Mouse (Mus musculus): Measurements from ENCODE around the gene Rnf20.

Gene Rnf20

DNA sequence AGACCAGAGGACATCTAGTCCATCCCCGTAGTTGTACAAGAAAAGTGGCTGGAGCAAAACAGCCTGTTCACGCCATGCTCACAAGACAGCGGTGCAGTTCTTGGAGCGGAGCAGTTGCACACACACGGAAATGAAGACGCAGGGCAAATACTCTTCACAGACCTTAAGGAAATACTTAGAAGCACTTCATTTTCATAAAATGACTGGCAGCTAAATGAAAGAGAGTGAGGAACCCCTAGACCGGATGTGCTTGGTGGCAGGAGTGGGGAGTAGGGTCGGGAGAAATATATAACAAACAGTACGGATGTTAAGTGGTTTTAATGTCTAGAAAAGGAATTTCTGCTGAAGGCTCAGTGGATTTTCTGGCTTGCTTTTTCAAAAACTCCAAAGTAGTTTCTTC, 29.9 kb downstream of the Rnf20 start:
- no peak for DNase-seq

- no peak for DNase-seq
Measured at GRCm38 (mm10) chr4:49662231-49662630, 30.4 kb downstream of the Rnf20 start.

GRCm38 (mm10) chr4:49664850-49665249, 33.0 kb downstream of the Rnf20 start:
- DNase-seq: no peak

DNA sequence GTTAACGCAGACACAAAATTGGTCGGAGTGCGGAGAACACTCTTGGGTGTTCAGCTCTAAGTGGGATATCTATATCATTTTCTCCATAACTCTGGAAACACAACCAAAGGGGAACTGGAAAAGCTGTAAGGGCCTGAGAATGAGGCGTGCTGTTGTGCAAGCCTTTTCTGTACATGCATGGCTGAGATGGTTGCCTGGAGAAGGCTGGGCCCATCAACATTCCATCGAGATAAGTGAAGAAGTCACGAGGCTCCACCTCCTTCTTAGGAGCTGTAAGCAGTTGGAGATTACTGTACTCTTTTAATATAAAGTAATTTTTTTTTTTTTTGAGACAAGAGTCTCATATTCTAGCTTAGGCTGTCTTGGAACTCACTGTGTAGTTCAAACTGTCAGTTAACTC, 44.3 kb downstream of the Rnf20 start:
- DNase-seq: no peak

- DNase-seq: no peak
Measured at GRCm38 (mm10) chr4:49676790-49677189, 45.0 kb downstream of the Rnf20 start.

- DNase-seq: no peak
Measured at GRCm38 (mm10) chr4:49680171-49680875, 48.5 kb downstream of the Rnf20 start.

DNA sequence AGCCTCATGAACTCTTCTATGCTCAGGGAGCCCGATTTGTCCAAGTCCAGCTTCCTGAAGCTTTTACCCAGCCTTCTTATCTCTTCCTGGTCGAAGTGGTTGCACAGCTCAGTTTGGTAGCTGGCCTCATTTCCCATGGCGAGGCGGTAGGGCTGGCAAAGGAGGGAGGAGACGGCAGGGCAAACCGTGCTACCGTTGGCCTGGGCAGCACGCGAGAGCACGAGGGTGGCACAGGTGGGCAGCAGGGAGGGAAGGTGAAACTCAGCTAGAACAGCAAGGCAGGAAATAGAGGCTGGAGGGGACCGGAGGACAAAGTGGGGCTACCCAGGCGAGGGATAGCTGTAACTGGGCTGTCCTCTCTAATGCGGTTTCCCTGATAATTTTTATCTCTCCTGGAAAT, 50.0 kb downstream of the Rnf20 start, which contains the start of gene Ppp3r2:
TSS of gene Ppp3r2 (minus strand) at position 213 of the 400 bp plus-strand sequence.
- no peak for DNase-seq

DNA sequence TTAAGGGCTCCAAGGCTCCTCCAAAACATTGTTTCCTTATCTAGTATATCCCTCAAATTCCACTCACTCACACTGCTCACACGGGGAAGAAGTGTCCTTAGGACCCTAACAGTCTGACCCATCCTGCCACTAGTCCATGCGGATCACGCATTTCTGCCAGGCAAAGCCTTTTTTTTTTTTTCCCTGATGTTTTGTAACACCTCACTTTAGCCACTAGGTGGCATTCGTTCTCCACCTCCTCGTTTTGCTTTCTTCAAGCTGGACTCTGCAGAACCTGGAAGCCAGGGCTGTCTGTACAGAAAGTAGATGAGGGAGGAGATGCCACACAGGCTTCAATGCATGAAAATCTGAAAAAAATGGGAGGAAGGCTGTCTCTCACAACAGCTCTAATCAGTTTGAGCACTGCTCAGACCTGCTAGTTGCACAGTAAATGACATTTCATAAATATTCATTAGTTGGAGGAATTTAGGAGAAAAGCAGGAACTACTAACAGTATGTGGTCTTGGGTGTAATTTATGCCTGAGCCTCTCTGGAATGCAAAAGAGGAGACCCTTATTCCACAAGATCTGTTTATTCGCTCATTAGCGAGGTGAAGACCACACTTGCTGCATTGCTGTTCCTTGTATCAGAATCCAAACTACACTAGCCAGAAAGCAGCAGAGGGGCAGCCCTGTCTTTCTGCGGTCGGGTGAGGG, 56.9 kb downstream of the Rnf20 start:
- DNase-seq: peak; percentile 48

GRCm38 (mm10) chr4:49691405-49692194, 59.8 kb downstream of the Rnf20 start:
- DNase-seq: peak; percentile 84

Measured in kidney, adult 9 months (tissue).